Comparison of ENCODE assay signal across 21 mouse cellular contexts in the genomic region with DNA sequence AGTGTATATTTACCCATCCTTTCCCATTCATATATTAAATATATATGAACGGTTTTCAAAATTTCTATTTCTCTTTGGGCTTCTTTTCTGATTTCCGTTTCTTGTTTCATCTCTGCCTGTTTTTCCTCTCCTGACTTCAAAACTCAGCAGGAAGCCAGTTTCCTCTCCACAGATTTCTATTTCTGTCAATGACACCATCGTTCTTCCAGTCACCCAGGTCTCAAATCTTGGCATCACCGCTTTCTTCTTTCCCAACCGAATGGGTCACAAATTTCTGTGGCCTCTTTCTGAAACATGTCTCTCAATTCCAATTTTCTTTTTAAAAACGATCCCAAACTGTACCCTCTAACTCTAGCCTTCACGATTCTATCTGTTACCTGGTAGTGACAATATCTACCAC. TPM values are rescaled to one million over a fixed set of nuclear protein-coding genes. Genes with fewer than 3 reads are reported as not detected.
A peak's percentile ranks its signal among the peaks of the same experiment; 100 is the strongest.
DNase-seq lines count a peak whose midpoint lies in the region; ATAC-seq and TF ChIP-seq lines count a peak whose summit lies in the region.
"Had no signal": no experiment of that assay in that cellular context is flagged by ENCODE, and none has a peak within 500 bp of the region (broad histone marks: within the 10 kb centered on the region; RNA-seq: fewer than 3 reads in every experiment).

No protein-coding gene starts in this region.

- H3K9me3 ChIP-seq in heart, embryonic 10.5 days: no peaks in the 10 kb centered on the region
- H3K9me3 ChIP-seq in heart, embryonic 13.5 days: no peaks in the 10 kb centered on the region
- H3K9me3 ChIP-seq in forebrain, embryonic 10.5 days: no peaks in the 10 kb centered on the region
- H3K9me3 ChIP-seq: embryonic facial prominence, embryonic 13.5 days; forebrain, embryonic 15.5 days; intestine, embryonic 15.5 days; midbrain, embryonic 10.5 days; neural tube, embryonic 15.5 days; stomach, embryonic 15.5 days had no signal

- peaks cover 32% of the 10 kb centered on the region for H3K79me2 ChIP-seq in myocyte (ENCODE audit: control insufficient read depth, insufficient read depth)

- H3K9ac ChIP-seq in heart, embryonic 13.5 days: peak overlapping the region; percentile 99

- peak overlapping the region; percentile 99; the same call in 1 of the 2 replicates for H3K27ac ChIP-seq in heart, embryonic 10.5 days
- H3K27ac ChIP-seq in heart, embryonic 13.5 days (replicated peaks): peak overlapping the region; percentile 95
- H3K27ac ChIP-seq in forebrain, embryonic 10.5 days: no peak overlapping the region
- H3K27ac ChIP-seq: embryonic facial prominence, embryonic 13.5 days; forebrain, embryonic 15.5 days; layer of hippocampus, adult 2 months; macrophage; neural tube, embryonic 15.5 days; stomach, embryonic 15.5 days had no signal

- no peaks in the 10 kb centered on the region for H3K36me3 ChIP-seq in heart, embryonic 10.5 days
- no peaks in the 10 kb centered on the region for H3K36me3 ChIP-seq in heart, embryonic 13.5 days
- no peaks in the 10 kb centered on the region for H3K36me3 ChIP-seq in myocyte (ENCODE audit: control insufficient read depth, insufficient read depth)
- H3K36me3 ChIP-seq in forebrain, embryonic 10.5 days (replicated peaks): no peaks in the 10 kb centered on the region
- H3K36me3 ChIP-seq: embryonic facial prominence, embryonic 13.5 days; forebrain, embryonic 15.5 days; intestine, embryonic 15.5 days; midbrain, embryonic 10.5 days; neural tube, embryonic 15.5 days; stomach, embryonic 15.5 days had no signal

- no peaks in the 10 kb centered on the region for H3K27me3 ChIP-seq in heart, embryonic 10.5 days (ENCODE audit: insufficient read depth, poor library complexity, severe bottlenecking)
- no peaks in the 10 kb centered on the region for H3K27me3 ChIP-seq in heart, embryonic 13.5 days (replicated peaks)
- H3K27me3 ChIP-seq in myocyte (ENCODE audit: control insufficient read depth, insufficient read depth, insufficient read length): no peaks in the 10 kb centered on the region
- H3K27me3 ChIP-seq in forebrain, embryonic 10.5 days (ENCODE audit: poor library complexity, severe bottlenecking): peaks cover 34% of the 10 kb centered on the region
- H3K27me3 ChIP-seq: forebrain, embryonic 15.5 days; intestine, embryonic 15.5 days; stomach, embryonic 15.5 days had no signal

- no peak for DNase-seq in heart, embryonic 10.5 days (ENCODE audit: low spot score)
- DNase-seq in heart, postnatal 36 days: no peak
- DNase-seq in brain, adult 2 months (ENCODE audit: low read depth, low spot score): peak; percentile 40
- no peak for DNase-seq in forebrain, embryonic 10.5 days (ENCODE audit: extremely low spot score, low spot score)
- DNase-seq: adrenal gland, postnatal 10 days; cerebellum, postnatal 25 days; gastrocnemius, postnatal 14 days; kidney, adult 9 months; kidney, postnatal 25 days; thymus, postnatal 25 days had no signal

- WGBS in heart, embryonic 10.5 days: 47% methylated on average over 7 of the region's 7 CpGs
- 37% methylated on average over 7 of the region's 7 CpGs for WGBS in heart, embryonic 13.5 days
- 76% methylated on average over 7 of the region's 7 CpGs for WGBS in forebrain, embryonic 10.5 days

- H3K4me2 ChIP-seq in heart, embryonic 13.5 days: peak overlapping the region; percentile 73
- peak overlapping the region; percentile 61 for H3K4me2 ChIP-seq in myocyte (ENCODE audit: low read depth)

- no peak for ATAC-seq in heart, embryonic 13.5 days (ENCODE audit: extremely low read depth, insufficient number of reproducible peaks, low FRiP score, low TSS enrichment)
- ATAC-seq in megakaryocyte progenitor cell, adult 5-6 weeks (replicated peaks; ENCODE audit: poor library complexity): no peak

- TF ChIP-seq POLR2A in myocyte (IDR thresholded peaks at IDR 0.05; ENCODE audit: insufficient read length, low read depth): no peak

- H3K4me1 ChIP-seq in heart, embryonic 10.5 days: peaks cover 43% of the 10 kb centered on the region
- peaks cover 47% of the 10 kb centered on the region for H3K4me1 ChIP-seq in heart, embryonic 13.5 days
- H3K4me1 ChIP-seq in forebrain, embryonic 10.5 days: peaks cover 19% of the 10 kb centered on the region

- intact Hi-C loops in heart, postnatal 36 days (cut with DNase I): loop anchor here (2.0 kb wide), 1 partner anchor 50 kb away; no protein-coding TSS in a partner anchor

- no peak overlapping the region for H3ac ChIP-seq in myocyte (ENCODE audit: control insufficient read depth, insufficient read length)

- H3K4me3 ChIP-seq in heart, embryonic 10.5 days: peak overlapping the region; percentile 99; the same call in 1 of the 2 replicates
- H3K4me3 ChIP-seq in heart, embryonic 13.5 days: peak overlapping the region; percentile 95; the same call in 1 of the 2 replicates
- peak overlapping the region; percentile 46 for H3K4me3 ChIP-seq in myocyte
- no peak overlapping the region for H3K4me3 ChIP-seq in forebrain, embryonic 10.5 days

TF ChIP-seq in myocyte, 11 proteins besides CTCF, POLR2A, EP300 and RAD21:
- TF ChIP-seq E2F4 (IDR thresholded peaks at IDR 0.05; ENCODE audit: insufficient read depth) (no peak), SRF (IDR thresholded peaks at IDR 0.05; ENCODE audit: control insufficient read depth, insufficient read length, low read depth) (no peak), TCF12 (IDR thresholded peaks at IDR 0.05; ENCODE audit: insufficient read depth, poor library complexity, severe bottlenecking) (no peak), POLR2AphosphoS2 (IDR thresholded peaks at IDR 0.05; ENCODE audit: insufficient read length, low read depth) (no peak), MAX (IDR thresholded peaks at IDR 0.05; ENCODE audit: low read depth) (no peak), MYOG (IDR thresholded peaks at IDR 0.05; ENCODE audit: control insufficient read depth in 1 of 3, insufficient read depth in 1 of 3, insufficient read length in 2 of 3, low read depth in 2 of 3) (no peak)

RNA-seq across cellular contexts. Expression of a gene that starts 0.7 kb away (rescaled TPM):
- 27.9 and 60.5 TPM in 2 replicates for polyA plus RNA-seq in heart, embryonic 10.5 days (2016; fragmentation: Nextera tagmentation; extraction: Ambion mirVana)
- 100 to 1,000 TPM; 286 to 292 TPM for total RNA-seq in heart, postnatal 36 days (2021)
- 43.9 and 44.8 TPM in 2 replicates for polyA plus RNA-seq in heart, embryonic 13.5 days (2015; fragmentation: Nextera tagmentation; extraction: Ambion mirVana)
- 13.7 TPM for polyA plus RNA-seq in myocyte (2012; fragmentation: generic; extraction: Trizol)
- total RNA-seq in megakaryocyte progenitor cell, adult 5-6 weeks (2015): 76.0 and 84.5 TPM in 2 replicates
- 57.9 and 61.8 TPM in 2 replicates for total RNA-seq in megakaryocyte progenitor cell, adult 5-6 weeks (2017)
- polyA plus RNA-seq in forebrain, embryonic 10.5 days (2016; fragmentation: Nextera tagmentation; extraction: Ambion mirVana): 6.9 and 7.6 TPM in 2 replicates
